Mouse (Mus musculus): Measurements from ENCODE around the gene Serac1.

GRCm38 (mm10) chr17:5996589-5996988 is 83.0 kb downstream of the Serac1 start:
- TF ChIP-seq CTCF (conservative IDR thresholded peaks at IDR 0.05; ENCODE audit: insufficient read depth, insufficient read length, low read depth, low read length): no peak
- no peak for TF ChIP-seq POLR2A (IDR thresholded peaks at IDR 0.05; ENCODE audit: low read depth, low read length)
